Mouse (Mus musculus) midbrain, embryonic 14.5 days (tissue): ENCODE measurements around the gene Mgat4a. TPM values are rescaled to one million over a fixed set of nuclear protein-coding genes. Genes with fewer than 3 reads are reported as not detected.

ENCODE experiments used
- ATAC-seq: fragments of 200-750 bp; cut with Nextera tagmentation; 2 replicates; pipeline ENCODE4 v1.8.0; 2017; ENCODE audit warnings: moderate number of reproducible peaks, moderate library complexity; ENCODE audit not compliant: low FRiP score, low TSS enrichment
- DNase-seq: peaks from one replicate; pipeline ENCODE4 v3.0.0-alpha.2; 2015
- H3K27ac ChIP-seq: fragments of 300-500 bp; sonication (generic); replicated peaks from 2 replicates; pipeline ENCODE4 v1.5.1; 2014; ENCODE audit warnings: mild to moderate bottlenecking, low read depth, low read length, moderate library complexity
- H3K27me3 ChIP-seq: fragments of 300-500 bp; sonication (generic); 2 replicates; pipeline ENCODE4 v1.6.1; 2014; ENCODE audit warnings: low read length, control low read depth, mixed read lengths; ENCODE audit not compliant: control insufficient read depth, insufficient read depth
- H3K36me3 ChIP-seq: fragments of 300-500 bp; sonication (generic); 2 replicates; pipeline ENCODE4 v1.6.1; 2014; ENCODE audit warnings: low read length, control low read depth; ENCODE audit not compliant: control insufficient read depth, insufficient read depth
- H3K4me1 ChIP-seq: fragments of 300-500 bp; sonication (generic); 2 replicates; pipeline ENCODE4 v1.6.1; 2014; ENCODE audit warnings: mild to moderate bottlenecking, antibody characterized with exemption, low read length, control low read depth; ENCODE audit not compliant: control insufficient read depth, insufficient read depth
- H3K4me2 ChIP-seq: fragments of 300-500 bp; sonication (generic); 2 replicates; pipeline ENCODE4 v1.6.1; 2014; ENCODE audit warnings: mild to moderate bottlenecking, low read length, moderate library complexity
- H3K4me3 ChIP-seq: fragments of 300-500 bp; sonication (generic); replicated peaks from 2 replicates; pipeline ENCODE4 v1.5.1; 2014; ENCODE audit warnings: low read depth, low read length
- H3K9ac ChIP-seq: fragments of 300-500 bp; sonication (generic); replicated peaks from 2 replicates; pipeline ENCODE4 v1.6.1; 2014; ENCODE audit warnings: mild to moderate bottlenecking, low read length, moderate library complexity
- H3K9me3 ChIP-seq: fragments of 300-500 bp; sonication (generic); 2 replicates; pipeline ENCODE4 v1.6.1; 2016; ENCODE audit warnings: low read length, control low read depth, mixed read lengths; ENCODE audit not compliant: control insufficient read depth
- WGBS: fragments of 180-500 bp; shearing (Covaris S2); extraction: QIAGEN DNeasy Blood & Tissue Kit; methylation state at CpG from one replicate; pipeline ENCODE4 v1.1.7; 2014; 5-methylcytosine and 5-hydroxymethylcytosine counted together
- polyA plus RNA-seq: library from polyadenylated mRNA; unstranded; fragments of >200 nt; fragmentation: Nextera tagmentation; extraction: Ambion mirVana; gene quantifications from 2 replicates; pipeline ENCODE4 v1.2.1, GENCODE M21; 2014

The Mgat4a gene
- polyA plus RNA-seq, 1 experiment from 2014 or later = 11.6 TPM

- Histone ChIP-seq H3K36me3 (no peaks in the 10 kb centered on the region), H3K9me3 (no peaks in the 10 kb centered on the region), H3K9ac (no peak overlapping the region), H3K27ac (no peak overlapping the region), H3K4me2 (no peak overlapping the region), H3K4me1 (no peaks in the 10 kb centered on the region), H3K27me3 (no peaks in the 10 kb centered on the region), H3K4me3 (no peak overlapping the region)
- WGBS = 87% methylated on average over 10 of the region's 10 CpGs
- DNase-seq = no peak
- no peak for ATAC-seq
These were observed 67.6 kb downstream of the Mgat4a start for GRCm38 (mm10) chr1:37473251-37473650.

- WGBS = 87% methylated on average over 6 of the region's 6 CpGs
These were observed 69.4 kb downstream of the Mgat4a start for GRCm38 (mm10) chr1:37471179-37472148.

GRCm38 (mm10) chr1:37469007-37469406 is 71.8 kb downstream of the Mgat4a start:
- WGBS = 88% methylated on average over 5 of the region's 5 CpGs
- ATAC-seq (no peak), DNase-seq (no peak)
- Histone ChIP-seq H3K9me3 (no peaks in the 10 kb centered on the region), H3K36me3 (no peaks in the 10 kb centered on the region), H3K9ac (no peak overlapping the region), H3K4me1 (no peaks in the 10 kb centered on the region), H3K27me3 (no peaks in the 10 kb centered on the region), H3K4me2 (no peak overlapping the region), H3K4me3 (no peak overlapping the region), H3K27ac (no peak overlapping the region)

More at GRCm38 (mm10) chr1:37471179-37472148, 69.4 kb downstream of the Mgat4a start:
- Histone ChIP-seq H3K9me3 (no peaks in the 10 kb centered on the region), H3K4me1 (no peaks in the 10 kb centered on the region), H3K27me3 (no peaks in the 10 kb centered on the region), H3K4me2 (no peak overlapping the region), H3K9ac (no peak overlapping the region), H3K36me3 (no peaks in the 10 kb centered on the region), H3K27ac (no peak overlapping the region), H3K4me3 (no peak overlapping the region)
- no peak for ATAC-seq
- DNase-seq = no peak

GRCm38 (mm10) chr1:37467806-37468205 is 73.0 kb downstream of the Mgat4a start:
- Histone ChIP-seq H3K27me3 (no peaks in the 10 kb centered on the region), H3K36me3 (no peaks in the 10 kb centered on the region), H3K9ac (no peak overlapping the region), H3K4me2 (no peak overlapping the region), H3K9me3 (no peaks in the 10 kb centered on the region), H3K4me3 (no peak overlapping the region), H3K27ac (no peak overlapping the region), H3K4me1 (no peaks in the 10 kb centered on the region)
- WGBS = 84% methylated on average over 4 of the region's 4 CpGs
- DNase-seq (no peak), ATAC-seq (no peak)

- no peak overlapping the region for H3K9ac ChIP-seq
- no peak overlapping the region for H3K4me3 ChIP-seq
- DNase-seq (no peak), ATAC-seq (no peak)
- no peak overlapping the region for H3K4me2 ChIP-seq
- no peaks in the 10 kb centered on the region for H3K27me3 ChIP-seq
- no peaks in the 10 kb centered on the region for H3K9me3 ChIP-seq
- no peaks in the 10 kb centered on the region for H3K36me3 ChIP-seq
- WGBS = 87% methylated on average over 3 of the region's 3 CpGs
- H3K4me1 ChIP-seq = no peaks in the 10 kb centered on the region
- no peak overlapping the region for H3K27ac ChIP-seq
These were observed 74.4 kb downstream of the Mgat4a start for GRCm38 (mm10) chr1:37466322-37466995.

GRCm38 (mm10) chr1:37464878-37465452 is 75.9 kb downstream of the Mgat4a start:
- 89% methylated on average over 10 of the region's 10 CpGs for WGBS
- Histone ChIP-seq H3K36me3 (no peaks in the 10 kb centered on the region), H3K9ac (no peak overlapping the region), H3K4me2 (no peak overlapping the region), H3K4me3 (no peak overlapping the region), H3K27me3 (no peaks in the 10 kb centered on the region), H3K9me3 (no peaks in the 10 kb centered on the region), H3K27ac (no peak overlapping the region), H3K4me1 (no peaks in the 10 kb centered on the region)
- DNase-seq (no peak), ATAC-seq (no peak)

GRCm38 (mm10) chr1:37457546-37457945 is 83.3 kb downstream of the Mgat4a start:
- Histone ChIP-seq H3K27me3 (no peaks in the 10 kb centered on the region), H3K4me3 (no peak overlapping the region), H3K4me1 (no peaks in the 10 kb centered on the region), H3K9me3 (no peaks in the 10 kb centered on the region), H3K4me2 (no peak overlapping the region), H3K9ac (no peak overlapping the region), H3K27ac (no peak overlapping the region), H3K36me3 (0 out of 2 replicates have a peak, but pooled peaks cover 4% of the 10 kb centered on the region)
- DNase-seq = no peak
- ATAC-seq = no peak
- 92% methylated on average over 7 of the region's 7 CpGs for WGBS

- no peaks in the 10 kb centered on the region for H3K4me1 ChIP-seq
- H3K4me3 ChIP-seq = no peak overlapping the region
- H3K9ac ChIP-seq = no peak overlapping the region
- no peak overlapping the region for H3K27ac ChIP-seq
- no peaks in the 10 kb centered on the region for H3K9me3 ChIP-seq
- H3K36me3 ChIP-seq = peaks cover 20% of the 10 kb centered on the region
- no peaks in the 10 kb centered on the region for H3K27me3 ChIP-seq
- H3K4me2 ChIP-seq = no peak overlapping the region
- WGBS = 95% methylated on average over 8 of the region's 8 CpGs
- ATAC-seq (no peak), DNase-seq (no peak)
These were observed 89.5 kb downstream of the Mgat4a start for GRCm38 (mm10) chr1:37451270-37451669.
